16 mouse cellular contexts compared by ENCODE assay signal in genomic region chr5:125337526-125337925, GRCm38 (mm10). TPM values are rescaled to one million over a fixed set of nuclear protein-coding genes. Genes with fewer than 3 reads are reported as not detected.
DNase-seq lines count a peak whose midpoint lies in the region; ATAC-seq and TF ChIP-seq lines count a peak whose summit lies in the region.
"Had no signal": no experiment of that assay in that cellular context is flagged by ENCODE, and none has a peak within 500 bp of the region (broad histone marks: within the 10 kb centered on the region; RNA-seq: fewer than 3 reads in every experiment).

No protein-coding gene starts in this region.

- no peak for TF ChIP-seq CTCF in heart, adult 2 months (IDR thresholded peaks at IDR 0.05)
- no peak for TF ChIP-seq CTCF in intestine, postnatal 0 days (IDR thresholded peaks at IDR 0.05; ENCODE audit: low read depth)

- no peak overlapping the region for H3K4me2 ChIP-seq in intestine, embryonic 16.5 days (ENCODE audit: low read depth, low read length)
- no peak overlapping the region for H3K4me2 ChIP-seq in intestine, postnatal 0 days (replicated peaks; ENCODE audit: low read depth)
- no peak overlapping the region for H3K4me2 ChIP-seq in forebrain, embryonic 15.5 days (replicated peaks)
- H3K4me2 ChIP-seq: limb, embryonic 13.5 days; midbrain, embryonic 15.5 days; stomach, embryonic 15.5 days had no signal

- no peak for TF ChIP-seq EP300 in heart, adult 2 months (IDR thresholded peaks at IDR 0.05; ENCODE audit: insufficient read depth, low read depth, low read length)

- H3K9me3 ChIP-seq in intestine, embryonic 16.5 days (ENCODE audit: control insufficient read depth, low read length) = no peaks in the 10 kb centered on the region
- no peaks in the 10 kb centered on the region for H3K9me3 ChIP-seq in intestine, postnatal 0 days (ENCODE audit: control insufficient read depth)
- no peaks in the 10 kb centered on the region for H3K9me3 ChIP-seq in forebrain, embryonic 15.5 days
- H3K9me3 ChIP-seq: limb, embryonic 13.5 days; midbrain, embryonic 15.5 days; stomach, embryonic 15.5 days had no signal

- H3K79me2 ChIP-seq in heart, adult 2 months (replicated peaks; ENCODE audit: control insufficient read depth, insufficient read depth, low read length) = no peaks in the 10 kb centered on the region

- no peak for DNase-seq in heart, adult 2 months
- DNase-seq in heart, adult 18-20 months = no peak
- DNase-seq in adipocyte (ENCODE audit: low spot score) = peak; percentile 81
- DNase-seq in frontal cortex, adult 2 months (ENCODE audit: extremely low spot score in 1 of 2, low spot score in 1 of 2) = no peak
- DNase-seq: cerebellum, postnatal 36 days; gastrocnemius, postnatal 25 days; spleen, adult 18-20 months had no signal

- H3K4me1 ChIP-seq in heart, adult 2 months (ENCODE audit: control insufficient read depth, insufficient read depth, low read length) = peaks cover 23% of the 10 kb centered on the region
- H3K4me1 ChIP-seq in intestine, embryonic 16.5 days (ENCODE audit: control insufficient read depth, insufficient read depth, low read length) = peaks cover 29% of the 10 kb centered on the region
- 0 out of 2 replicates have a peak, but pooled peaks cover 3% of the 10 kb centered on the region for H3K4me1 ChIP-seq in intestine, postnatal 0 days (replicated peaks; ENCODE audit: control insufficient read depth, insufficient read depth, low read length)
- peaks cover 39% of the 10 kb centered on the region for H3K4me1 ChIP-seq in brown adipose tissue, adult 24 weeks (ENCODE audit: control insufficient read depth, insufficient read depth, insufficient read length, low read length)
- peaks cover 26% of the 10 kb centered on the region for H3K4me1 ChIP-seq in forebrain, embryonic 15.5 days

- H3K9ac ChIP-seq in heart, adult 2 months (ENCODE audit: low read depth, low read length) = no peak overlapping the region
- H3K9ac ChIP-seq in intestine, embryonic 16.5 days (ENCODE audit: low read depth, low read length) = no peak overlapping the region
- no peak overlapping the region for H3K9ac ChIP-seq in intestine, postnatal 0 days (ENCODE audit: low read depth, low read length)
- no peak overlapping the region for H3K9ac ChIP-seq in forebrain, embryonic 15.5 days (replicated peaks)
- H3K9ac ChIP-seq: limb, embryonic 13.5 days; midbrain, embryonic 15.5 days; stomach, embryonic 15.5 days had no signal

- ATAC-seq in intestine, embryonic 16.5 days = no peak
- no peak for ATAC-seq in intestine, postnatal 0 days
- ATAC-seq in forebrain, embryonic 15.5 days (replicated peaks) = no peak
- ATAC-seq: hindbrain, embryonic 16.5 days; midbrain, embryonic 15.5 days had no signal

- no peaks in the 10 kb centered on the region for H3K36me3 ChIP-seq in heart, adult 2 months (ENCODE audit: control insufficient read depth, insufficient read depth, low read length)
- no peaks in the 10 kb centered on the region for H3K36me3 ChIP-seq in intestine, embryonic 16.5 days (ENCODE audit: control insufficient read depth, insufficient read depth, low read length)
- H3K36me3 ChIP-seq in intestine, postnatal 0 days (ENCODE audit: control insufficient read depth, insufficient read depth) = no peaks in the 10 kb centered on the region
- H3K36me3 ChIP-seq in forebrain, embryonic 15.5 days = no peaks in the 10 kb centered on the region
- H3K36me3 ChIP-seq: midbrain, embryonic 15.5 days; stomach, embryonic 15.5 days had no signal

- no peak overlapping the region for H3K4me3 ChIP-seq in heart, adult 2 months
- H3K4me3 ChIP-seq in intestine, embryonic 16.5 days (ENCODE audit: low read length) = no peak overlapping the region
- no peak overlapping the region for H3K4me3 ChIP-seq in intestine, postnatal 0 days (ENCODE audit: low read depth, low read length)
- peak overlapping the region; percentile 2 for H3K4me3 ChIP-seq in brown adipose tissue, adult 24 weeks (ENCODE audit: insufficient read depth, low read depth, low read length)
- H3K4me3 ChIP-seq in forebrain, embryonic 15.5 days = no peak overlapping the region
- H3K4me3 ChIP-seq: limb, embryonic 13.5 days; midbrain, embryonic 15.5 days; stomach, embryonic 15.5 days had no signal

- H3K27ac ChIP-seq in heart, adult 2 months = peak overlapping the region; percentile 48
- peak overlapping the region; percentile 32; the same call in 1 of the 2 replicates for H3K27ac ChIP-seq in intestine, embryonic 16.5 days (ENCODE audit: low read length)
- H3K27ac ChIP-seq in intestine, postnatal 0 days (ENCODE audit: low read depth, low read length) = no peak overlapping the region
- peak overlapping the region; percentile 47 for H3K27ac ChIP-seq in brown adipose tissue, adult 24 weeks (replicated peaks; ENCODE audit: low read depth, low read length)
- H3K27ac ChIP-seq in forebrain, embryonic 15.5 days (replicated peaks) = no peak overlapping the region
- H3K27ac ChIP-seq: limb, embryonic 13.5 days; midbrain, embryonic 15.5 days; stomach, embryonic 15.5 days had no signal

- no peak for TF ChIP-seq POLR2A in heart, adult 2 months (IDR thresholded peaks at IDR 0.05; ENCODE audit: insufficient read depth, low read depth, low read length)

- WGBS in heart, adult 2 months = 57% methylated on average over 7 of the region's 7 CpGs
- 76% methylated on average over 7 of the region's 7 CpGs for whole genome bisulfite sequencing in intestine, embryonic 16.5 days
- 73% methylated on average over 7 of the region's 7 CpGs for WGBS in intestine, postnatal 0 days
- WGBS in forebrain, embryonic 15.5 days = 53% methylated on average over 7 of the region's 7 CpGs

- intact Hi-C loops in heart, adult 2 months (cut with DNase I) = no loop called here

- H3K27me3 ChIP-seq in heart, adult 2 months (ENCODE audit: control insufficient read depth, insufficient read depth, low read length) = no peaks in the 10 kb centered on the region
- H3K27me3 ChIP-seq in intestine, embryonic 16.5 days (replicated peaks; ENCODE audit: control insufficient read depth, insufficient read depth, low read length) = no peaks in the 10 kb centered on the region
- no peaks in the 10 kb centered on the region for H3K27me3 ChIP-seq in intestine, postnatal 0 days (replicated peaks; ENCODE audit: control insufficient read depth, insufficient read depth, low read length)
- H3K27me3 ChIP-seq in forebrain, embryonic 15.5 days = no peaks in the 10 kb centered on the region
- H3K27me3 ChIP-seq: midbrain, embryonic 15.5 days; stomach, embryonic 15.5 days had no signal

RNA-seq across cellular contexts. Expression of gene Scarb1, which starts 3.4 kb away (rescaled TPM):
- 10 to 100 TPM; 23.6 to 27.8 TPM for total RNA-seq in heart, adult 2 months (2021)
- 55.5 and 77.5 TPM in 2 replicates for polyA plus RNA-seq in heart, adult 2 months (2012; rRNA removed)
- total RNA-seq in heart, adult 18-20 months (2021) = 10 to 100 TPM; 26.6 to 34.7 TPM
- polyA plus RNA-seq in intestine, embryonic 16.5 days (2015; fragmentation: Nextera tagmentation; extraction: Ambion mirVana) = 59.9 and 73.1 TPM in 2 replicates
- polyA plus RNA-seq in intestine, postnatal 0 days (2015; fragmentation: Nextera tagmentation; extraction: Ambion mirVana) = 26.5 TPM in 2 replicates
- polyA plus RNA-seq in brown adipose tissue, adult 24 weeks (2012; ENCODE audit: insufficient read depth, insufficient read length, missing spikeins) = 18.6 and 30.7 TPM in 2 replicates
- 27.7 and 28.5 TPM in 2 replicates for polyA plus RNA-seq in forebrain, embryonic 15.5 days (2015; fragmentation: Nextera tagmentation; extraction: Ambion mirVana)
- polyA plus RNA-seq in frontal cortex, adult 2 months (2012; rRNA removed) = 34.1 and 37.7 TPM in 2 replicates

RNA-seq across cellular contexts. Expression of gene Gm10382, which starts 51.6 kb away (rescaled TPM):
- total RNA-seq in heart, adult 2 months (2021) = under 1 TPM in 1 of 2 experiments, not detected in 1; 0.21 TPM
- polyA plus RNA-seq in heart, adult 2 months (2012; rRNA removed) = 0.12 and 0.23 TPM in 2 replicates
- under 1 TPM in 1 of 2 experiments, not detected in 1; 0.23 TPM for total RNA-seq in heart, adult 18-20 months (2021)
- polyA plus RNA-seq in intestine, embryonic 16.5 days (2015; fragmentation: Nextera tagmentation; extraction: Ambion mirVana) = 0.18 and 0.24 TPM in 2 replicates
- 0.16 and 0.24 TPM in 2 replicates for polyA plus RNA-seq in intestine, postnatal 0 days (2015; fragmentation: Nextera tagmentation; extraction: Ambion mirVana)
- polyA plus RNA-seq in brown adipose tissue, adult 24 weeks (2012; ENCODE audit: insufficient read depth, insufficient read length, missing spikeins) = not detected in 2 replicates
- polyA plus RNA-seq in forebrain, embryonic 15.5 days (2015; fragmentation: Nextera tagmentation; extraction: Ambion mirVana) = 0.55 TPM in 2 replicates
- polyA plus RNA-seq in frontal cortex, adult 2 months (2012; rRNA removed) = 0.22 and 0.40 TPM in 2 replicates
- total RNA-seq: gastrocnemius, postnatal 25 days had no signal
- polyA plus RNA-seq: embryonic facial prominence, embryonic 11.5 days had no signal

RNA-seq across cellular contexts. Expression of gene Ubc, which starts 52.5 kb away (rescaled TPM):
- total RNA-seq in heart, adult 2 months (2021) = 1,000 to 10,000 TPM in 1 of 2 experiments, 100 to 1,000 TPM in 1; 894 to 1,473 TPM
- polyA plus RNA-seq in heart, adult 2 months (2012; rRNA removed) = 664 and 1,033 TPM in 2 replicates
- total RNA-seq in heart, adult 18-20 months (2021) = 1,000 to 10,000 TPM; 1,625 to 1,638 TPM
- 897 and 920 TPM in 2 replicates for polyA plus RNA-seq in intestine, embryonic 16.5 days (2015; fragmentation: Nextera tagmentation; extraction: Ambion mirVana)
- 345 and 371 TPM in 2 replicates for polyA plus RNA-seq in intestine, postnatal 0 days (2015; fragmentation: Nextera tagmentation; extraction: Ambion mirVana)
- polyA plus RNA-seq in brown adipose tissue, adult 24 weeks (2012; ENCODE audit: insufficient read depth, insufficient read length, missing spikeins) = 692 and 1,079 TPM in 2 replicates
- 1,235 and 1,278 TPM in 2 replicates for polyA plus RNA-seq in forebrain, embryonic 15.5 days (2015; fragmentation: Nextera tagmentation; extraction: Ambion mirVana)
- polyA plus RNA-seq in frontal cortex, adult 2 months (2012; rRNA removed) = 699 and 744 TPM in 2 replicates

Comparison
In these comparisons a context has a peak if more than half of its experiments do, and no peak if none do; other contexts are left out.
1. H3K27ac ChIP-seq: peak in heart, adult 2 months (single experiment), intestine, embryonic 16.5 days (single experiment) and brown adipose tissue, adult 24 weeks (single experiment); none in intestine, postnatal 0 days (single experiment) and forebrain, embryonic 15.5 days (single experiment).